Mouse (Mus musculus) lung, postnatal 0 days (tissue): ENCODE measurements at regions not wholly inside any gene's neighbourhood (a gene's known extent, or its start where the extent isn't known, plus 50 kb on each side); places are given as distances from the start of the nearest gene placed in this dataset.

Experiments
- CTCF ChIP-seq: IDR thresholded peaks from 2 replicates; pipeline ENCODE4 v1.5.1; 2016; ENCODE audit warnings: antibody characterized with exemption, mild to moderate bottlenecking
- EP300 ChIP-seq: IDR thresholded peaks from 2 replicates; pipeline ENCODE4 v1.6.1; 2016; ENCODE audit warnings: antibody characterized with exemption, mild to moderate bottlenecking, control low read depth

DNA sequence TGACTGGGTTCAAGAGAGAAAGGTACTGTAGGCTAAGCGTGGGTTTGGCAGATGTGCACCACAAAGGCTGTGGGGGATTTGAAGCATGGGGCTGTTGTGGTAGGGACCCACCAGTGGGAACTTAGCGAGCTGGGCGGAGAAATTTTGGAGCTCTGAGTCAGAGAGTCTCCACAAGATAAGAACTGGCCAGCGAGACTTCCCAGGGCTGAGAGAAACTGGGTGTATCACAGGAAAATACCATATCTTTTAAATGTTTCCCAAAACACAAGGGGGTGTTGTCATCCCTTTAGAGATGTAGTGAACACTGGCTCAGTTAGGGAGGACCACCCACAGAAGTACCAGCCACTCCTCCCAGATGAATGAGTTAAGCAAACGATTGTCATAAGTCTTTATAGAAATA, 107.3 kb upstream of the Arid2 start:
- TF ChIP-seq EP300, result no peak
- no peak for TF ChIP-seq CTCF
